8 mouse cellular contexts compared by ENCODE assay signal in the genomic region with DNA sequence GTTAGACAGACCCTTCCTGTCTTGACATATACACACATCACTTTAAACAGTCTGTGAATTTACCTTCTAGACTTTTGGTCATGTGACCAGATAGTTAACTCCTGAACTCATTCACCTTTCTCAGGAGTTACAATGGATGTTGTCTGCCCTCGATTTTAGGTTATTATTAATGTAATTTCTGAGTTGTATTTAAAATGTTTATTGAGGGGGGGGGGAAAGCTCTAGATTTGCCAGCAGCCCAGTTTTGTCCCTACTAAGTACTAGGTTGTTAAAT. TPM values are rescaled to one million over a fixed set of nuclear protein-coding genes. Genes with fewer than 3 reads are reported as not detected.
DNase-seq lines count a peak whose midpoint lies in the region; ATAC-seq and TF ChIP-seq lines count a peak whose summit lies in the region.

No protein-coding gene starts in this region.

- peak overlapping the region; percentile 85 for H3K27ac ChIP-seq in gastrocnemius, adult 2 months
- H3K27ac ChIP-seq in testis, adult 2 months (ENCODE audit: control insufficient read depth, insufficient read depth, low read depth, low read length), result peak overlapping the region; percentile 74
- no peak overlapping the region for H3K27ac ChIP-seq in liver, embryonic 13.5 days

- TF ChIP-seq POLR2A in testis, adult 2 months (IDR thresholded peaks at IDR 0.05; ENCODE audit: control insufficient read depth, low read depth, low read length), result no peak

- peaks cover 8% of the 10 kb centered on the region for H3K27me3 ChIP-seq in testis, adult 2 months (ENCODE audit: control insufficient read depth, insufficient read depth, low read length)
- H3K27me3 ChIP-seq in liver, embryonic 13.5 days, result peaks cover 27% of the 10 kb centered on the region

- H3K4me3 ChIP-seq in gastrocnemius, adult 2 months, result peak overlapping the region; percentile 83
- H3K4me3 ChIP-seq in testis, adult 2 months (ENCODE audit: control insufficient read depth, low read depth, low read length), result peak overlapping the region; percentile 91
- H3K4me3 ChIP-seq in liver, embryonic 13.5 days (replicated peaks), result peak overlapping the region; percentile 75

- no peak for ATAC-seq in liver, embryonic 13.5 days (ENCODE audit: low read depth)

- H3K4me2 ChIP-seq in liver, embryonic 13.5 days, result peak overlapping the region; percentile 72

- peak overlapping the region; percentile 79 for H3K9ac ChIP-seq in liver, embryonic 13.5 days

- intact Hi-C loops in gastrocnemius, adult 2 months (cut with DNase I), result no loop called here
- intact Hi-C loops in gastrocnemius, postnatal 36 days (cut with DNase I), result loop anchor here (10.0 kb wide), 1 partner anchor 481 kb away; no protein-coding TSS in a partner anchor

- H3K9me3 ChIP-seq in liver, embryonic 13.5 days (replicated peaks), result no peaks in the 10 kb centered on the region

- 3% methylated on average over 1 of the region's 1 CpGs for WGBS in liver, embryonic 13.5 days (ENCODE audit: insufficient replicate concordance)

- TF ChIP-seq CTCF in gastrocnemius, adult 2 months (IDR thresholded peaks at IDR 0.05), result no peak
- TF ChIP-seq CTCF in testis, adult 2 months (IDR thresholded peaks at IDR 0.05; ENCODE audit: control insufficient read depth, insufficient read depth, insufficient replicate concordance, low read depth, low read length), result no peak

- H3K36me3 ChIP-seq in testis, adult 2 months (ENCODE audit: control insufficient read depth, insufficient read depth, low read length), result no peaks in the 10 kb centered on the region
- no peaks in the 10 kb centered on the region for H3K36me3 ChIP-seq in liver, embryonic 13.5 days

- H3K4me1 ChIP-seq in testis, adult 2 months (ENCODE audit: control insufficient read depth, insufficient read depth, low read length), result peaks cover 3% of the 10 kb centered on the region; the same call in 1 of the 2 replicates
- H3K4me1 ChIP-seq in liver, embryonic 13.5 days (replicated peaks), result peaks cover 20% of the 10 kb centered on the region

- no peak for DNase-seq in gastrocnemius, adult 2 months
- no peak for DNase-seq in gastrocnemius, adult 18-20 months (ENCODE audit: low spot score)
- no peak for DNase-seq in testis, postnatal 14 days (ENCODE audit: low spot score)
- DNase-seq in liver, embryonic 13.5 days, result no peak
- DNase-seq in gastrocnemius, postnatal 36 days, result no peak
- no peak for DNase-seq in urinary bladder, postnatal 4 days (ENCODE audit: low spot score in 2 of 2)
- no peak for DNase-seq in layer of hippocampus, postnatal 36 days

RNA-seq across cellular contexts. Expression of gene Shox2, which starts 4.7 kb away (rescaled TPM):
- total RNA-seq in gastrocnemius, adult 2 months (2021), result 1 to 10 TPM; 1.4 to 2.3 TPM
- total RNA-seq in gastrocnemius, adult 18-20 months (2021), result 1 to 10 TPM; 1.2 to 1.3 TPM
- polyA plus RNA-seq in testis, adult 2 months (2012; rRNA removed), result 0.09 and 0.10 TPM in 2 replicates
- 0.14 and 0.22 TPM in 2 replicates for polyA plus RNA-seq in liver, embryonic 13.5 days (2015; fragmentation: Nextera tagmentation; extraction: Ambion mirVana)
- 1 to 10 TPM; 1.7 to 2.0 TPM for total RNA-seq in gastrocnemius, postnatal 36 days (2021)
- total RNA-seq in layer of hippocampus, postnatal 36 days (2021), result under 1 TPM; 0.40 to 0.90 TPM

RNA-seq across cellular contexts. Expression of gene Rsrc1, which starts 5.0 kb away (rescaled TPM):
- 10 to 100 TPM; 11.6 to 14.8 TPM for total RNA-seq in gastrocnemius, adult 2 months (2021)
- total RNA-seq in gastrocnemius, adult 18-20 months (2021), result 10 to 100 TPM; 12.9 to 13.6 TPM
- polyA plus RNA-seq in testis, adult 2 months (2012; rRNA removed), result 14.3 and 14.9 TPM in 2 replicates
- polyA plus RNA-seq in liver, embryonic 13.5 days (2015; fragmentation: Nextera tagmentation; extraction: Ambion mirVana), result 9.8 and 12.5 TPM in 2 replicates
- total RNA-seq in gastrocnemius, postnatal 36 days (2021), result 10 to 100 TPM; 12.4 to 12.5 TPM
- 10 to 100 TPM; 33.9 to 34.0 TPM for total RNA-seq in layer of hippocampus, postnatal 36 days (2021)
